Mouse (Mus musculus): ENCODE measurements around the gene Ppm1d. TPM values are rescaled to one million over a fixed set of nuclear protein-coding genes. Genes with fewer than 3 reads are reported as not detected.

Ppm1d gene
- polyA plus RNA-seq, 1 experiment from 2014 or later: 30.8 TPM

DNA sequence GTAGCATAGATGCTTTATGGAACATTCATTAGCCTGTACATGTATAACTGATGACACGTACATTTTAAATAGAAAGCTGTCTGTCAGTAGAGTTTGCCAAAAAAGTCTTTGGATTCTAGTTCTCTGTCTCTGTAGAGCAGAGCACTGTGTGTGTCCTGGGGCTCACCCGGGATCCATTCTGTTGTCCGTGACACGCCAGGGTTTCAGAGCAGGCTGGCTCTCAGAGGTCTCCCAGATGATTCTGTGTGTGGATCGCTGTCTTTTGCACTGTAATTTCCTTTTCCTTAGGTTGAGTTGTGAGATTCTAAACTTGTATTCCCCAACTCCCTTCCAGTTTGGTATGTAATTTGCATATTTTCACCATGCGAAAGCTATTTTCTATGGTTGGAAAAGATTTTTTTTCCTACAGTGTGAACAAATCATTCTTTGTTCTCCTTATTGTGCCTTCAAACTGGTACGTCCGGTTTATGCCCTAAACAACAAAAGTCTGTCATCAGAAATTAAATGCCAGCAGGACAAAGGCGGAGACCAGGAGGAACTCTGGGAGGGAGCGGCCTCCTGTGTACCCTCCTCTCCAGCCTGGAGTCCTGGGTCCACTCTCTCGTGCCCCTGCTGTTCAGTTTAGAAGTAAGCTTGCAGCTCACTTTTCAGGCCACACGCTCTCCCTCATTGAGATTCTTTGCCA lies 81.3 kb downstream of the Ppm1d start:
- Histone ChIP-seq H3K27ac (no peak overlapping the region), H3K9me3 (no peaks in the 10 kb centered on the region), H3K36me3 (no peaks in the 10 kb centered on the region), H3K4me2 (replicated peaks) (0 out of 2 replicates have a peak overlapping the region, but pooled peaks have one; percentile 2), H3K27me3 (replicated peaks) (no peaks in the 10 kb centered on the region), H3K9ac (no peak overlapping the region), H3K4me1 (peaks cover 14% of the 10 kb centered on the region), H3K4me3 (no peak overlapping the region)
- no peak for ATAC-seq (ENCODE audit: low FRiP score, low read depth)
- 41% methylated on average over 12 of the region's 12 CpGs for WGBS

- no peaks in the 10 kb centered on the region for H3K36me3 ChIP-seq
- H3K4me1 ChIP-seq: peaks cover 14% of the 10 kb centered on the region
- ATAC-seq (ENCODE audit: low FRiP score, low read depth): no peak
- H3K9me3 ChIP-seq: no peaks in the 10 kb centered on the region
- no peaks in the 10 kb centered on the region for H3K27me3 ChIP-seq (replicated peaks)
- WGBS: 50% methylated on average over 9 of the region's 9 CpGs
- no peak overlapping the region for H3K4me3 ChIP-seq
- H3K4me2 ChIP-seq (replicated peaks): no peak overlapping the region
- no peak overlapping the region for H3K27ac ChIP-seq
- no peak overlapping the region for H3K9ac ChIP-seq
These were observed 81.8 kb downstream of the Ppm1d start for GRCm38 (mm10) chr11:85392864-85393220.

GRCm38 (mm10) chr11:85393990-85394389 lies 82.9 kb downstream of the Ppm1d start:
- no peak overlapping the region for H3K9ac ChIP-seq
- no peak overlapping the region for H3K27ac ChIP-seq
- no peak for ATAC-seq (ENCODE audit: low FRiP score, low read depth)
- no peaks in the 10 kb centered on the region for H3K36me3 ChIP-seq
- H3K4me2 ChIP-seq (replicated peaks): no peak overlapping the region
- no peak overlapping the region for H3K4me3 ChIP-seq
- 64% methylated on average over 3 of the region's 3 CpGs for WGBS
- no peaks in the 10 kb centered on the region for H3K9me3 ChIP-seq
- no peaks in the 10 kb centered on the region for H3K27me3 ChIP-seq (replicated peaks)
- H3K4me1 ChIP-seq: peaks cover 14% of the 10 kb centered on the region

DNA sequence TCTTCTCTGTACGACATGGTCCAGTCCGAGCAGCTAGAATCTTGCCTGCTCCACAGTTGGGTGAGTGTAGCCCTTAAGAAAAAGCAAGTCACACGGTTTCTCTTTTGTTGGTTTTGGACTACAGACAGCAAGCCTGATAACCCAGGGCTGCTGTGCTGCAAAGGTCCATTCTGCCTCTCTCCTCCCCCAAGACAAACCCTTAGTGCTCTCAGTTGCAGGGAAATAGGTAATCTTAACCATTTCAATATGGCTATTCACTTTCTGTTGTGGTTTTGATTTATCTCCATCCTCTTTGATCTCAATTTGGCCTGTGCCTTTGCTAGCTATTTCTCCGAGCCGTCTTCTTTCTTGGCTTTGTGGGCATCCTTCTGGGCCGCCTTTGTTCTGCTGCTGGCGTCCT lies 84.3 kb downstream of the Ppm1d start:
- no peak overlapping the region for H3K27ac ChIP-seq
- 26% methylated on average over 7 of the region's 7 CpGs for WGBS
- H3K4me3 ChIP-seq: no peak overlapping the region
- H3K9ac ChIP-seq: no peak overlapping the region
- H3K4me1 ChIP-seq: peaks cover 14% of the 10 kb centered on the region
- no peaks in the 10 kb centered on the region for H3K27me3 ChIP-seq (replicated peaks)
- H3K9me3 ChIP-seq: no peaks in the 10 kb centered on the region
- ATAC-seq (ENCODE audit: low FRiP score, low read depth): no peak
- no peaks in the 10 kb centered on the region for H3K36me3 ChIP-seq
- H3K4me2 ChIP-seq (replicated peaks): no peak overlapping the region

Other genes with a start within 250 kb of the Ppm1d start
- 9.1 and 9.4 TPM in 2 replicates for gene Usp32, start 171.1 kb upstream of the Ppm1d start, polyA plus RNA-seq (2016; fragmentation: Nextera tagmentation; extraction: Ambion mirVana)
- gene 1700125H20Rik, start 140.8 kb upstream of the Ppm1d start, polyA plus RNA-seq (2016; fragmentation: Nextera tagmentation; extraction: Ambion mirVana): 0.49 and 0.73 TPM in 2 replicates
- gene Appbp2, start 76.1 kb upstream of the Ppm1d start, polyA plus RNA-seq (2016; fragmentation: Nextera tagmentation; extraction: Ambion mirVana): 54.6 TPM in 2 replicates
- 34.5 and 38.2 TPM in 2 replicates for gene Bcas3, start 41.9 kb downstream of the Ppm1d start, polyA plus RNA-seq (2016; fragmentation: Nextera tagmentation; extraction: Ambion mirVana)